Mouse (Mus musculus) thymus, postnatal 25 days (tissue): Measurements from ENCODE around the gene Tmem132d.
"Not testable (repeated sequence)": the region's sequence is repeated elsewhere in the genome, so short reads cannot be mapped to it uniquely, and the experiment has no call there.

ENCODE experiments used
- DNase-seq: peaks from one replicate; pipeline ENCODE4 v3.0.0; 2022

The Tmem132d gene

DNA sequence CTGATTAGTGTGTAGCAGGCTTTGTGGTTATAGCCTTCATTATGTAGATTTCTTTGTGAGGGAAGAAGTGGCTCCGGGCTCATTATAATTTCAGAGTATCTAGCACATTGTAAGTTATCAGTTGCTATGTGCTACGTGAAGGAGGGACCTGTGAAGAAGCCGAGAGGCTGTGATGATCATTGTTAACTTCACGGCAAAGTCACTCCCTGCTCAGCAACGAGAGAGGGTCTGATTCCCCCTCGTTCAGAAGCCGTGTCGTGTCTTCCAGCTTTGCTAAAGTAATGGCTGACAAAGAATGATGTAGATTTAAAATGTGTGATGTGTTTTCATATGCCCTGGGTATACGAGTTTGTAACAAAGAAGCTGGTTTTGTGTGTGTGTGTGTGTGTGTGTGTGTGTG lies 391.1 kb downstream of the Tmem132d start:
- no peak for DNase-seq

DNA sequence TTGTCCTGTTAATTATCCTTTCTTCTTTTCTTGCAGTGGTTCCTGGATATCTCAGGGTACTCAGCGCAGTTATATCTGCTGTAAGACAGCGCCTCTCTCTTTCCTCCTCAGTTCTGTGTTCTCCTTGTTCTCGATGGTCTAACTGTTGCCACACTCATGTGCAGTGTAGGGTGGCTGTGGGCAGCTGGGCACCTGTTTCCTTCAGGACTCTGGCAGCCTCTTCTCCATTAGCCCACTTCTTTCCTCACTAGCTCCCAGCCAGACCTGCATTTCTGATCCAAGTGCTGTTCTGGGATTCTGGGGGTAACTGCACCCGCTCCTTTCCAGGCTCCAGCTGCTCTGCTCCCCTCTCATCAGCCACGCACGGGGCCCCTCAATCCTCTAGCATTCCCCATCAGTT lies 392.8 kb downstream of the Tmem132d start:
- no peak for DNase-seq

GRCm38 (mm10) chr5:128027076-128027475 lies 405.8 kb downstream of the Tmem132d start:
- no peak for DNase-seq

- no peak for DNase-seq
Measured at GRCm38 (mm10) chr5:128004666-128005065, 428.2 kb downstream of the Tmem132d start.

DNA sequence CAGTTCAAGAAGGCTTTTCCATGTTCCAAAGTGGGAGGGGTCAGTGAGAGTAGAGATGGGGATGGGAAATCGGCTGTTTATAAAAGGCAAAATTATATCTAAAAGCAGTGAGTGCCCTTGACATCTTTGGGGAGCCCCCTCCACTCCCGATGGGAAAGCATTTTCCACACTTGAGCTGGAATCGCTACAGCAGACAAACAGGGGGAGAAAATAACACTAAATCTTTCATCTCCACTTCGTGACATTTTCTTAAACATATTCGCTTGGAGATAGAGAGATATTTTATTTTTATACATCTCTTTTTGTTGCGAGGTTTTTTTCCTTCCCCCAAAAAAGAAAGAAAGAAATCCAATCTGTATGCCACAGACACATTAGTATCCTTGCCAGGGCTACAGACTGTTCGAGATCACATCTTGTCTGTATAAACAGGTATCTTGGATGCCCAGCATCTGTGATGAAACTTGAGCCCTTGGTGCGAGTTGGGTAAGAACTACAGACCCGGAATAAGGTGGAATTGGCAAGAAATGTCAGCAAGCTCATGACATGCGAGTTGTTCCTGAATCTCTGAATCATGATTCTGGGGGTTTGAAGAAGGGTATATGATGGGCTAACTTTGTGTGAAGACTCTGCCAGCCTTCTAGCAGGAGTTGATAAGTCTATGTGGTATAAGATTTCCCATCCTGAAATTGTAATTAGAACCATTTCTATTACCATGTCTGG lies 436.2 kb downstream of the Tmem132d start:
- DNase-seq = no peak

GRCm38 (mm10) chr5:127993460-127993859 lies 439.4 kb downstream of the Tmem132d start:
- no peak for DNase-seq

GRCm38 (mm10) chr5:127990826-127991225 lies 442.1 kb downstream of the Tmem132d start:
- DNase-seq = no peak

GRCm38 (mm10) chr5:127980003-127980358 lies 452.9 kb downstream of the Tmem132d start:
- not testable (repeated sequence) for DNase-seq

DNA sequence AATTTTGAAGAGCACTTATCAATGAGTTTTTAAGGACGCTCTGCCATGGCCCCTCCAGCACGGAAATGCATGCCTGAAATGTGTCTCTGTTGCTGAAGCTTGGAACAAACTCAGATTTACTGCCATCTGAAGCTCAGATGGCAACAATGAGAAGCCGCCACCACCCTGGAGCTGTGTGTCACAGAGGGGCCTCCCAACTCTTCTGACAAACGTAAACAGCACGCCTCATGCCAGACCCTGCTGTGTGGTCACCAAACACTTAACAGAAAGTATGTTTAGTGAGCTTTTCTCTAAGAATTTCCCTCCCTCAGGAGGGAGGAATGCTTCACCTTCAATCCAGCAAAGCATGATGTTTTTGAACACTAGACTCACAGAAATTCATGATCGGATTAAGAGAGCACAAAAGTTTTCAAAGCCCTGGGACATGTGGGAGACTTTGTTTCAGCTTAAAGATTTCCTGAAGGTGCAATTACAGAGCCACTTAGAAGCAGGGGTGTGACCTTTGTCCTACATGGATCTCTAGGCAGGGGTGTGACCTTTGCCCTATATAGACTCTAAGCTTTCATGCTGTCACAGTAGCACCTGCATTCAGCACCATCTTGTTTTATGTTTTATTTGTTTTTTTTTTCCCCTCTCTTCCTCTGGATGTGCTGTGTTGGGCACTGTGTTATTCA lies 453.4 kb downstream of the Tmem132d start:
- DNase-seq = no peak

- no peak for DNase-seq
Measured at GRCm38 (mm10) chr5:127976661-127977060, 456.2 kb downstream of the Tmem132d start.

DNA sequence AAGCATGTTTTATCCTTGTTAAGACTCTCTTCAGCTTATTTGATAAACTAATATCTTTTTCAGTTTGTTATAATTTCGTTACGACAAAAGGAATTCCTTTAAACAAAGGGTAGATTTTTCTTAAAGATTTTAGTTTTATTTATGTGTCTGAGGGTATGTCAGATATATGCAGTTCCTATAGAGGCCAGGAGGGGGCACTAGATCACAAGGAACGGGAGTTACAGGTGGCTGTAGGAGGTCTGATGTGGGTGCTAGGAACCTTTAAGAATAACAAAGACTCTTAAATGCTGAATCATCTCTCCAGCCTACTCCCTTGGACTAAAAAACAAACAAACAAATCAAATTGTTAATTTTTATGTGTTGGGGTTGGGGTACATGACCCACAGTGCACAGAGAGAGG lies 467.2 kb downstream of the Tmem132d start:
- DNase-seq = no peak

GRCm38 (mm10) chr5:127962656-127963055 lies 470.2 kb downstream of the Tmem132d start:
- DNase-seq = no peak

DNA sequence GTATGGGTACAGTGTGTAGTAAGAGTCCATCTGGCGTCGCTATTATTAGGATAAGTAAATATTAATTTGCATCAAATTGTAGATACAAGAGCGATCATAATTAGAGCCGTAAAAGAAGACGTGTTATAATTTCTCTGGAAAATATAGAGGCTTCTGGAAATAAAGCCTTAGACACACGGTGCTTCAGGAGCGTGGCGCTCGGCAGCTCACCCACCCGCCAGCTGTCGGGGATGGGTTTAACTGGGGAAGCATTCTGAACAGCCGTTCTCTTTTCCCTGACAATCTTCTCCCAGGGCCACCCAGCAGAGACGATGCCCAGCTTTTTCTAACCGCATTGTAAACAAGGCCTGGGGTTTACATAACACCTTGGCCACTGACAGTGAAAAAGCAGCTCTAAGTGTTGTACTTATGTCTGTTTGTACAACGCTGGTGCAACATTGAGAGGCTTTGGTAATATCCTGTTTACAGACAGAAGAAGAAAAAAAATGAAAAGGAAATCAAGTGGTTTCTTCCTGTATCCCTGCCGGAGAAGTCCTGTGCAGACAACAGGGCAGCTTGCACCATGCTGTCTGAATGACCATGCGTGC lies 476.3 kb downstream of the Tmem132d start:
- DNase-seq = no peak

GRCm38 (mm10) chr5:127954231-127954790 lies 478.6 kb downstream of the Tmem132d start:
- DNase-seq = no peak

DNA sequence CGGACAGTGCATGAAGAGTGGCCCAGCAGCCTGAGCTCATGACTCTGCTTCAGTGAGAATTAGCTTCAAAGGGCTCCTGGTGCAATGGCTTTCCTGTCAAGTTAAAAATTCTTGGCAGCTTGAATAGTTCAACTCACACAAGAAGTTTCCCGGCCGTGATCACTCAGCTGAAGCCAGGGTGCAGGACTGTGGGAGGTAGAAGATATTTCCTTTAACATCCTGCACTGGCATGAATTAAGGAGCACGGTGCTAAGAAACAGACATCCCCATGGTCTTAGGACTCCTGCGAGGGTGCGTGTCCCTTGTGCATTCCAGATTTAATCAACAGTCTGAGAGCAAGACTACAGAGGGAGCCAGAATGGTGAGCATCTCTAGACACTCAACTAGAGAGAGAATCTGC lies 480.1 kb downstream of the Tmem132d start:
- no peak for DNase-seq

GRCm38 (mm10) chr5:127950574-127950973 lies 482.3 kb downstream of the Tmem132d start:
- DNase-seq = no peak

- DNase-seq = no peak
Measured at GRCm38 (mm10) chr5:127947275-127947674, 485.6 kb downstream of the Tmem132d start.

DNA sequence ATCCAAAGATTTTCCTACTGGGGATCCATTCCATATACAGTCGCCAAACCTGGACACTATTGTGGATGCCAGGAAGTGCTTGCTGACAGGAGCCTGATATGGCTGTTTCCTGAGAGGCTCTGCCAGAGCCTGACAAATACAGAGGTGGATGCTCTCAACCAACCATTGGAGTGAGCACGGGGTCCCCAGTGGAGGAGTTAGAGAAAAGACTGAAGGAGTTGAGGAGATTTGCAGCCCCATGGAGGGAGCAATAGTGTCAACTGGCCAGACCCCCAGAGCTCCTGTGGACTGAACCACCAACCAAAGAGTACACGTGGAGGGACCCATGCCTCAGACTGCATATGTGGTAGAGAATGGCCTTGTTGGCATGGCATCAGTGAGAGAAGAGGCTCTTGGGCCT lies 490.7 kb downstream of the Tmem132d start:
- not testable (repeated sequence) for DNase-seq

GRCm38 (mm10) chr5:127937914-127938313 lies 495.0 kb downstream of the Tmem132d start:
- no peak for DNase-seq

DNA sequence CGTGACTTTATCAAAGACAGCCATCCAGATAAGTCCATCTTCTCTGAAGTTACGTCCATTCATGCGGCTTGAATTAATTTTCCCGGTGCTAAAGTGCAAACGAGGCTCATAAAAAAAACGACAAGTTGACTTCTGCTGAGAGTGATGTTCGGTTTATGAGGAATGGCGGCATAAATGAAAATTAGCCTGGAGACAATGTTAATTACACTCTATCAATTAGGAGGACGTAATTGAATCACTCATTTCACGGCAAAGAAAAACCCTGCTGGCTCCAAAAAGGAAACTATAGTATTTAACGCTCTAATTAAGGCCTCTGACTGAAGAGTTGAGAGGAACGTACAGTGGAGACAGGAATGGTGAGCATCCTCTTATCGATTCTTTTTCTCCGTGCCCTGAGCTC lies 503.2 kb downstream of the Tmem132d start:
- DNase-seq = no peak

DNA sequence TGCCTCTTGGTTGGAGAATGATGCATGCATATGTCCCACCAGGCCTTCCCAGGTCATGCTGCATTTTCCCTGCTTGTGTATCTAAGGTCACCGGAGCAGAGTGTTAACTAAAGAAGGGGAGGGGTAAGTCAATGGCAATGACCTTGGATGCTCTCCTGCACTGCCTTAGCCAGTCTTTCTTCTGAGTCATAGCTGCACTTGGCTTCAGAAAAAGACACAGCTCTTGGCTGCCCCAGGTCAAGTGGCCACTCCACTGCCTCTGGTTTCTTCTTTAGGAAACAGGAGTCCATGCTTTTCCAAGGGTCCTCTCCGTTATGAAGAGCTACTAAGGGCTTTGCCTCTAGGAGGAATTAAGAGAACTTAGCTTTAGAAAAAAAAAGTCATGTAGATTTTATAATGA lies 506.2 kb downstream of the Tmem132d start:
- DNase-seq = no peak

GRCm38 (mm10) chr5:127924106-127924505 lies 508.8 kb downstream of the Tmem132d start:
- no peak for DNase-seq

- no peak for DNase-seq
Measured at GRCm38 (mm10) chr5:127919171-127919570, 513.7 kb downstream of the Tmem132d start.

GRCm38 (mm10) chr5:127918376-127918775 lies 514.5 kb downstream of the Tmem132d start:
- DNase-seq = no peak
